Comparison of ENCODE assay signal across 13 mouse cellular contexts in genomic region chr5:148598376-148598775, GRCm38 (mm10). TPM values are rescaled to one million over a fixed set of nuclear protein-coding genes. Genes with fewer than 3 reads are reported as not detected.
A peak's percentile ranks its signal among the peaks of the same experiment; 100 is the strongest.
DNase-seq lines count a peak whose midpoint lies in the region; ATAC-seq lines count a peak whose summit lies in the region.
"Had no signal": no experiment of that assay in that cellular context is flagged by ENCODE, and none has a peak within 500 bp of the region (broad histone marks: within the 10 kb centered on the region; RNA-seq: fewer than 3 reads in every experiment).

No protein-coding gene starts in this region.

- H3K4me1 ChIP-seq in intestine, embryonic 15.5 days (replicated peaks) = peaks cover 4% of the 10 kb centered on the region; the same call in 1 of the 2 replicates
- H3K4me1 ChIP-seq: megakaryocyte, embryonic 14.5 days had no signal

- no peak overlapping the region for H3K27ac ChIP-seq in intestine, embryonic 15.5 days
- H3K27ac ChIP-seq: neural tube, embryonic 13.5 days had no signal

- H3K36me3 ChIP-seq in intestine, embryonic 15.5 days = no peaks in the 10 kb centered on the region
- H3K36me3 ChIP-seq: G1E; neural tube, embryonic 13.5 days had no signal

- peak; percentile 90 for ATAC-seq in intestine, embryonic 15.5 days

- no peak overlapping the region for H3K4me3 ChIP-seq in intestine, embryonic 15.5 days (replicated peaks)
- H3K4me3 ChIP-seq: megakaryocyte, embryonic 14.5 days; neural tube, embryonic 13.5 days had no signal

- no peaks in the 10 kb centered on the region for H3K27me3 ChIP-seq in intestine, embryonic 15.5 days (replicated peaks)
- H3K27me3 ChIP-seq: megakaryocyte, embryonic 14.5 days; neural tube, embryonic 13.5 days had no signal

- no peak overlapping the region for H3K4me2 ChIP-seq in intestine, embryonic 15.5 days (replicated peaks)
- H3K4me2 ChIP-seq: neural tube, embryonic 13.5 days had no signal

- whole genome bisulfite sequencing in intestine, embryonic 15.5 days = 48% methylated on average over 9 of the region's 9 CpGs

- no peak overlapping the region for H3K9ac ChIP-seq in intestine, embryonic 15.5 days
- H3K9ac ChIP-seq: neural tube, embryonic 13.5 days had no signal

- DNase-seq in embryo, embryonic 9.5 days (ENCODE audit: extremely low spot score) = peak; percentile 54
- DNase-seq in kidney, postnatal 36 days = peak; percentile 72 to 82
- peak; percentile 29 to 39 for DNase-seq in lung, postnatal 4 days
- no peak for DNase-seq in right cerebral cortex, postnatal 4 days
- DNase-seq in left cerebral cortex, postnatal 36 days (ENCODE audit: low spot score in 2 of 2) = no peak
- DNase-seq in gastrocnemius, postnatal 36 days = no peak
- DNase-seq: cerebellum, adult 11 months; gastrocnemius, postnatal 10 days; heart, postnatal 4 days had no signal

- intact Hi-C loops in left cerebral cortex, postnatal 36 days (cut with DNase I) = no loop called here
- intact Hi-C loops in gastrocnemius, postnatal 36 days (cut with DNase I) = no loop called here

- no peaks in the 10 kb centered on the region for H3K9me3 ChIP-seq in intestine, embryonic 15.5 days
- H3K9me3 ChIP-seq: neural tube, embryonic 13.5 days had no signal

RNA-seq across cellular contexts. Expression of gene Ubl3, which starts 45.8 kb away (rescaled TPM):
- 79.9 and 82.9 TPM in 2 replicates for polyA plus RNA-seq in intestine, embryonic 15.5 days (2015; fragmentation: Nextera tagmentation; extraction: Ambion mirVana)
- 100 to 1,000 TPM; 236 to 271 TPM for total RNA-seq in left cerebral cortex, postnatal 36 days (2021)
- total RNA-seq in gastrocnemius, postnatal 36 days (2021) = 100 to 1,000 TPM; 103 to 116 TPM

Comparison
In these comparisons a context has a peak if more than half of its experiments do, and no peak if none do; other contexts are left out.
1. DNase-seq: peak in embryo, embryonic 9.5 days (single experiment), kidney, postnatal 36 days (2 of 2) and lung, postnatal 4 days (2 of 2); none in right cerebral cortex, postnatal 4 days (single experiment), left cerebral cortex, postnatal 36 days (0 of 2) and gastrocnemius, postnatal 36 days (0 of 2).